Mouse (Mus musculus) gastrocnemius, adult 8-10 months (tissue): Measurements from ENCODE around the gene Lypla2. TPM values are rescaled to one million over a fixed set of nuclear protein-coding genes. Genes with fewer than 3 reads are reported as not detected.
A peak's percentile ranks its signal among the peaks of the same experiment; 100 is the strongest.

Experiments used
- DNase-seq, 2 experiments: peaks; one replicate each; pipeline ENCODE4 v3.0.0; 2022; ENCODE audit warnings: low spot score in 2 of 2
- total RNA-seq, 4 experiments: library from RNA; stranded (reverse); gene quantifications; 2 replicates each; pipeline ENCODE4 v1.2.4; 2022

Lypla2 gene
- total RNA-seq, 4 experiments from 2014 or later = 27.0 to 33.7 (median 30.8) TPM

- DNase-seq = no peak
These were observed 735 bp upstream of the Lypla2 start for GRCm38 (mm10) chr4:135972911-135973811.

- DNase-seq = no peak
These were observed 446 bp downstream of the Lypla2 start for GRCm38 (mm10) chr4:135971805-135972555.

- DNase-seq = no peak
These were observed 1.8 kb downstream of the Lypla2 start for GRCm38 (mm10) chr4:135970585-135970984.

GRCm38 (mm10) chr4:135969070-135969750 is 3.2 kb downstream of the Lypla2 start:
- DNase-seq = no peak

GRCm38 (mm10) chr4:135968271-135968869 is 4.1 kb downstream of the Lypla2 start:
- DNase-seq = no peak

- DNase-seq = no peak
These were observed 5.2 kb downstream of the Lypla2 start for GRCm38 (mm10) chr4:135967086-135967760.

GRCm38 (mm10) chr4:135966283-135966682 is 6.1 kb downstream of the Lypla2 start:
- DNase-seq = no peak

- DNase-seq = no peak
These were observed 7.3 kb downstream of the Lypla2 start for GRCm38 (mm10) chr4:135965113-135965512.

- DNase-seq = no peak
These were observed 8.0 kb downstream of the Lypla2 start for GRCm38 (mm10) chr4:135964426-135964825.

GRCm38 (mm10) chr4:135963457-135964193 is 8.8 kb downstream of the Lypla2 start, which contains the start of gene Gale:
Gene Gale, plus strand, starts transcription at chr4:135963727.
- DNase-seq = peak; percentile 79 to 88

GRCm38 (mm10) chr4:135962946-135963345 is 9.5 kb downstream of the Lypla2 start:
- DNase-seq = no peak

- no peak for DNase-seq
These were observed 10.2 kb downstream of the Lypla2 start for GRCm38 (mm10) chr4:135962198-135962597.

- DNase-seq = no peak
These were observed 10.7 kb downstream of the Lypla2 start for GRCm38 (mm10) chr4:135961709-135962108.

GRCm38 (mm10) chr4:135960717-135961116 is 11.7 kb downstream of the Lypla2 start:
- DNase-seq = peak; percentile 69 to 70

- DNase-seq = no peak
These were observed 14.1 kb downstream of the Lypla2 start for GRCm38 (mm10) chr4:135958354-135958753.

- DNase-seq = no peak
These were observed 16.5 kb downstream of the Lypla2 start for GRCm38 (mm10) chr4:135955886-135956285.

GRCm38 (mm10) chr4:135954241-135954640 is 18.2 kb downstream of the Lypla2 start:
- peak; percentile 50 to 54 for DNase-seq

- no peak for DNase-seq
These were observed 19.2 kb downstream of the Lypla2 start for GRCm38 (mm10) chr4:135953179-135953578.

GRCm38 (mm10) chr4:135951505-135951904 is 20.9 kb downstream of the Lypla2 start:
- no peak for DNase-seq

- DNase-seq = no peak
These were observed 22.1 kb downstream of the Lypla2 start for GRCm38 (mm10) chr4:135950365-135950764.
